In genomic region chr11:55131946-55132345, GRCm38 (mm10) we compare ENCODE assay signal across 1 mouse cellular context.
A peak's percentile ranks its signal among the peaks of the same experiment; 100 is the strongest.
TF ChIP-seq lines count a peak whose summit lies in the region.

No protein-coding gene starts in this region.

TF ChIP-seq in CH12.LX, 34 proteins besides CTCF, POLR2A, EP300 and RAD21 (continued from another document):
- TF ChIP-seq GABPA (IDR thresholded peaks at IDR 0.05; ENCODE audit: insufficient replicate concordance, low read depth, low read length) = no peak
- TF ChIP-seq ZKSCAN1 (IDR thresholded peaks at IDR 0.05; ENCODE audit: borderline replicate concordance, low read depth, low read length) = no peak
- no peak for TF ChIP-seq POLR2AphosphoS2 (IDR thresholded peaks at IDR 0.05; ENCODE audit: low read depth, low read length)
- no peak for TF ChIP-seq UBTF (IDR thresholded peaks at IDR 0.05; ENCODE audit: low read depth, low read length)
- peak; percentile 92 for TF ChIP-seq MEF2A (IDR thresholded peaks at IDR 0.05; ENCODE audit: borderline replicate concordance, low read depth, low read length)
- no peak for TF ChIP-seq MAZ (IDR thresholded peaks at IDR 0.05; ENCODE audit: low read depth, low read length)
- TF ChIP-seq ZMIZ1 (IDR thresholded peaks at IDR 0.05; ENCODE audit: low read depth, low read length) = no peak
- no peak for TF ChIP-seq NELFE (IDR thresholded peaks at IDR 0.05; ENCODE audit: low read depth, low read length)
- peak; percentile 63 for TF ChIP-seq BHLHE40 (IDR thresholded peaks at IDR 0.05; ENCODE audit: low read depth, low read length)
- TF ChIP-seq KAT2A (IDR thresholded peaks at IDR 0.05; ENCODE audit: insufficient replicate concordance, low read length) = no peak
- TF ChIP-seq TBP (conservative IDR thresholded peaks at IDR 0.05; ENCODE audit: low read depth, low read length) = 0 out of 2 replicates have a peak, but pooled peaks have one; percentile 32
- TF ChIP-seq CHD1 (IDR thresholded peaks at IDR 0.05; ENCODE audit: low read depth, low read length) = no peak
- TF ChIP-seq ZNF384 (IDR thresholded peaks at IDR 0.05; ENCODE audit: low read depth, low read length) = no peak
- TF ChIP-seq MYC (IDR thresholded peaks at IDR 0.05; ENCODE audit: low read depth, low read length) = peak; percentile 49
- TF ChIP-seq PAX5 (IDR thresholded peaks at IDR 0.05; ENCODE audit: low read length) = no peak
- TF ChIP-seq SIN3A (IDR thresholded peaks at IDR 0.05; ENCODE audit: low read length) = peak; percentile 56; the same call in 1 of the 2 replicates
- TF ChIP-seq NRF1 (IDR thresholded peaks at IDR 0.05; ENCODE audit: low read depth, low read length) = no peak
- peak; percentile 64 for TF ChIP-seq TCF12 (IDR thresholded peaks at IDR 0.05; ENCODE audit: low read depth, low read length)
